Mouse (Mus musculus): ENCODE data around the gene Pbx1. TPM values are rescaled to one million over a fixed set of nuclear protein-coding genes. Genes with fewer than 3 reads are reported as not detected.

Pbx1 gene
- total and polyA plus RNA-seq, 3 experiments = 0.10 TPM; not detected in 2

- TF ChIP-seq MXI1 (IDR thresholded peaks at IDR 0.05; ENCODE audit: low read depth, low read length) = no peak
- TF ChIP-seq CTCF (IDR thresholded peaks at IDR 0.05 in 2 of 3, conservative IDR thresholded peaks at IDR 0.05 in 1 of 3; ENCODE audit: control insufficient read depth in 1 of 3, insufficient read depth in 1 of 3, low read depth in 2 of 3, low read length in 3 of 3, poor library complexity in 1 of 3, severe bottlenecking in 1 of 3) = no peak
- no peak for TF ChIP-seq SIN3A (IDR thresholded peaks at IDR 0.05; ENCODE audit: low read length)
- no peak for TF ChIP-seq MEF2A (IDR thresholded peaks at IDR 0.05; ENCODE audit: extremely low read depth, insufficient replicate concordance, low read depth, low read length, poor library complexity, severe bottlenecking)
- TF ChIP-seq GATA1 (IDR thresholded peaks at IDR 0.05; ENCODE audit: low read depth, low read length) = no peak
- TF ChIP-seq JUND (IDR thresholded peaks at IDR 0.05; ENCODE audit: low read depth, low read length) = no peak
- no peak for TF ChIP-seq TAL1 (IDR thresholded peaks at IDR 0.05; ENCODE audit: low read length)
- TF ChIP-seq MAX (IDR thresholded peaks at IDR 0.05; ENCODE audit: low read length) = no peak
- no peak for TF ChIP-seq MYC (IDR thresholded peaks at IDR 0.05; ENCODE audit: low read depth, low read length)
- no peaks in the 10 kb centered on the region for H3K9me3 ChIP-seq (replicated peaks; ENCODE audit: insufficient read depth, low read length)
- H3K9ac ChIP-seq (ENCODE audit: control insufficient read depth, low read depth, low read length, poor library complexity, severe bottlenecking) = no peak overlapping the region
- H3K27ac ChIP-seq (ENCODE audit: control insufficient read depth, low read depth, low read length) = no peak overlapping the region
- no peaks in the 10 kb centered on the region for H3K36me3 ChIP-seq (ENCODE audit: control insufficient read depth in 1 of 2, insufficient read depth in 2 of 2, low read length in 2 of 2)
- no peak for DNase-seq (ENCODE audit: low read depth, low spot score)
- H3K27me3 ChIP-seq (ENCODE audit: control insufficient read depth in 1 of 2, insufficient read depth in 2 of 2, low read length in 2 of 2) = no peaks in the 10 kb centered on the region
- H3K4me1 ChIP-seq (ENCODE audit: control insufficient read depth in 1 of 2, insufficient read depth in 2 of 2, low read length in 2 of 2) = no peaks in the 10 kb centered on the region
- H3K79me2 ChIP-seq (ENCODE audit: control insufficient read depth, insufficient read depth, low read length, poor library complexity) = no peaks in the 10 kb centered on the region
- H3K4me3 ChIP-seq (ENCODE audit: control insufficient read depth in 1 of 2, insufficient read depth in 1 of 2, low read depth in 2 of 2, low read length in 2 of 2) = no peak overlapping the region
Observed at GRCm38 (mm10) chr1:168386159-168386558, 45.9 kb downstream of the Pbx1 start.

DNA sequence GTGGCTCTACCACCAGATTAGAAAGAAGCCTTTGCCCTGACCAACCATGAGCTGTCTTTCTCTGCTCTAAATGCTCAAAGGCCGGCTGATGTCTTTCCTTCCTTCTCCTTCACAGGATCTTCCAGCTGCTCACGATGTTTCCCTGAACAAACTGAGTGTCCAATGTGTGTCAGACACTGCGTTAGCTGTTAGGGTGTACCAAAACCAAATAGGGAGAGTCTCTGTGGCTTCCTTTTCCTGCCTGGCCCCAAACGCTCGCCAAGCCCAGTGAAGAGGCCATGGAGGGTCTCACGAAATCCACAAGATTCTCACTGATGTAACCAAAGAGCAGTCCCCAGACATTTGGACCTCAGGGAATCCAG is 47.5 kb downstream of the Pbx1 start:
- Histone ChIP-seq H3K9ac (ENCODE audit: control insufficient read depth, low read depth, low read length, poor library complexity, severe bottlenecking) (no peak overlapping the region), H3K79me2 (ENCODE audit: control insufficient read depth, insufficient read depth, low read length, poor library complexity) (no peaks in the 10 kb centered on the region), H3K9me3 (replicated peaks; ENCODE audit: insufficient read depth, low read length) (no peaks in the 10 kb centered on the region), H3K36me3 (ENCODE audit: control insufficient read depth in 1 of 2, insufficient read depth in 2 of 2, low read length in 2 of 2) (no peaks in the 10 kb centered on the region), H3K27ac (ENCODE audit: control insufficient read depth, low read depth, low read length) (no peak overlapping the region), H3K4me1 (ENCODE audit: control insufficient read depth in 1 of 2, insufficient read depth in 2 of 2, low read length in 2 of 2) (no peaks in the 10 kb centered on the region), H3K27me3 (ENCODE audit: control insufficient read depth in 1 of 2, insufficient read depth in 2 of 2, low read length in 2 of 2) (no peaks in the 10 kb centered on the region), H3K4me3 (ENCODE audit: control insufficient read depth in 1 of 2, insufficient read depth in 1 of 2, low read depth in 2 of 2, low read length in 2 of 2) (no peak overlapping the region)
- no peak for TF ChIP-seq USF1 (IDR thresholded peaks at IDR 0.05; ENCODE audit: low read depth, low read length)
- TF ChIP-seq POLR2AphosphoS5 (IDR thresholded peaks at IDR 0.05; ENCODE audit: borderline replicate concordance, low read depth, low read length) = no peak
- no peak for TF ChIP-seq MYB (IDR thresholded peaks at IDR 0.05; ENCODE audit: low read depth, low read length)
- TF ChIP-seq RAD21 (IDR thresholded peaks at IDR 0.05; ENCODE audit: low read depth, low read length) = no peak
- TF ChIP-seq CTCF (IDR thresholded peaks at IDR 0.05 in 2 of 3, conservative IDR thresholded peaks at IDR 0.05 in 1 of 3; ENCODE audit: control insufficient read depth in 1 of 3, insufficient read depth in 1 of 3, low read depth in 2 of 3, low read length in 3 of 3, poor library complexity in 1 of 3, severe bottlenecking in 1 of 3) = no peak
- no peak for TF ChIP-seq MAZ (IDR thresholded peaks at IDR 0.05; ENCODE audit: low read depth, low read length)
- no peak for TF ChIP-seq SMC3 (IDR thresholded peaks at IDR 0.05; ENCODE audit: low read depth, low read length)
- TF ChIP-seq CHD1 (IDR thresholded peaks at IDR 0.05; ENCODE audit: low read depth, low read length) = no peak
- TF ChIP-seq GATA1 (IDR thresholded peaks at IDR 0.05; ENCODE audit: low read depth, low read length) = no peak
- TF ChIP-seq NRF1 (IDR thresholded peaks at IDR 0.05; ENCODE audit: insufficient read depth, low read depth, low read length, poor library complexity, severe bottlenecking) = no peak
- TF ChIP-seq TBP (IDR thresholded peaks at IDR 0.05; ENCODE audit: low read depth, low read length) = no peak
- TF ChIP-seq MXI1 (IDR thresholded peaks at IDR 0.05; ENCODE audit: low read depth, low read length) = no peak
- TF ChIP-seq MAX (IDR thresholded peaks at IDR 0.05; ENCODE audit: low read length) = no peak
- DNase-seq (ENCODE audit: low read depth, low spot score) = no peak

Measured in MEL (cell line).